Mouse (Mus musculus) liver, adult 2 months (tissue): ENCODE results near the gene Hmg20b.

Source experiments
- CTCF ChIP-seq: fragments of 200-500 bp; IDR thresholded peaks from 2 replicates; pipeline ENCODE4 v1.5.1; 2011; ENCODE audit warnings: low read depth, low read length, control low read depth
- POLR2A ChIP-seq: fragments of 200-500 bp; IDR thresholded peaks from 2 replicates; pipeline ENCODE4 v1.6.1; 2011; ENCODE audit warnings: low read length, control low read depth; ENCODE audit not compliant: insufficient read depth; ENCODE audit errors: extremely low read depth

- TF ChIP-seq CTCF (no peak), POLR2A (no peak)
Observed at GRCm38 (mm10) chr10:81302288-81302687, 48.0 kb downstream of the Hmg20b start.
